Mouse (Mus musculus) adrenal gland (tissue): ENCODE measurements around the gene Med16.

ENCODE experiments used
- intact Hi-C: fragments of 180-260 bp; cut with DNase I; formaldehyde crosslinking; loops from one replicate; pipeline ENCODE4 v1.15.1; 2025
- long read RNA-seq, 2 experiments: library from polyadenylated mRNA; unstranded; transcript quantifications; one replicate each; pipeline ENCODE4 v2.0.0; 2020; ENCODE audit warnings: borderline replicate concordance in 1 of 2; ENCODE audit not compliant: insufficient replicate concordance in 1 of 2

The Med16 gene
- long read RNA-seq, experiment 1, transcript Med16-204 (15 exons, 2,950 nt) = major isoform, 17 of 27 reads
- long read RNA-seq, experiment 1, partial matches to known transcripts = 3 of 27 reads
- long read RNA-seq, experiment 1, other reads (novel, unspliced or antisense) = 3 of 27 reads
- long read RNA-seq, experiment 2, transcript Med16-204 (15 exons, 2,950 nt) = major isoform, 17 of 24 reads
- long read RNA-seq, experiment 2, partial matches to known transcripts = 4 of 24 reads
- long read RNA-seq, experiment 2, other reads (novel, unspliced or antisense) = 3 of 24 reads

DNA sequence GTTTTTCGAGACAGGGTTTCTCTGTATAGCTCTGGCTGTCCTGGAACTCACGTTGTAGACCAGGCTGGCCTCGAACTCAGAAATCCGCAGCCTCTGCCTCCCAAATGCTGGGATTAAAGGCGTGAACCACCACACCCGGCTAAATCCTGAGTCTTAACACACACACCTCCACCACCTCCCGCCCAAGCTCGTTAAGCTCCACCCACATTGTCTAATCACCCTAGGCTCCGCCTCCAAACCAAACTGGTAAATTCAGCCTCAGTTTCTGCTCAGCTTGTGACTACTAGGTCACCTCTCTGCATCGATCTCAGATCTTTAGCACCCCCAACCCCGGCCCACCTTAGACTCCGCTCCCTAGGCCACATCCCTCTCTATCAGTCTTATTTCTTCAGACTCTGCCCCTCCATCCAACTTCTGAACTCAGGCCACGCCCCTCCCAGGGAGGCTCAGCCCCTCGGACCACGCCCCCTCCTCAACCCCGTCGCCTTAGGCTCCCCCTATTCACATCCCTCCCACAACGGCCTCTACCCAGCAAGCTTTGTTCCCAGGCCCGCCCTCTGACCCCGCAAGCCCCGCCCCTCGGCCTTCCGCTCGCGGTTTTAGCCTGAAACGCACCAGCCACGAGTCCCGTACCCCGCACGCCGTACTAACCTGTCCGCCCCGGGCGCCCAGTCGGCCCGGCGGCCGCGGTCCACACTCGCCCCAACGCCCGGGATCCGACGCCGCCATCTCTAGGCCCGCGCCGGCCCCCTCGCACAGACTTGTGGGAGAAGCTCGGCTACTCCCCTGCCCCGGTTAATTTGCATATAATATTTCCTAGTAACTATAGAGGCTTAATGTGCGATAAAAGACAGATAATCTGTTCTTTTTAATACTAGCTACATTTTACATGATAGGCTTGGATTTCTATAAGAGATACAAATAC lies at the start of gene Med16:
Med16 (minus strand) TSS at position 757 of the 925 bp plus-strand sequence.
- intact Hi-C loops = no loop called here

DNA sequence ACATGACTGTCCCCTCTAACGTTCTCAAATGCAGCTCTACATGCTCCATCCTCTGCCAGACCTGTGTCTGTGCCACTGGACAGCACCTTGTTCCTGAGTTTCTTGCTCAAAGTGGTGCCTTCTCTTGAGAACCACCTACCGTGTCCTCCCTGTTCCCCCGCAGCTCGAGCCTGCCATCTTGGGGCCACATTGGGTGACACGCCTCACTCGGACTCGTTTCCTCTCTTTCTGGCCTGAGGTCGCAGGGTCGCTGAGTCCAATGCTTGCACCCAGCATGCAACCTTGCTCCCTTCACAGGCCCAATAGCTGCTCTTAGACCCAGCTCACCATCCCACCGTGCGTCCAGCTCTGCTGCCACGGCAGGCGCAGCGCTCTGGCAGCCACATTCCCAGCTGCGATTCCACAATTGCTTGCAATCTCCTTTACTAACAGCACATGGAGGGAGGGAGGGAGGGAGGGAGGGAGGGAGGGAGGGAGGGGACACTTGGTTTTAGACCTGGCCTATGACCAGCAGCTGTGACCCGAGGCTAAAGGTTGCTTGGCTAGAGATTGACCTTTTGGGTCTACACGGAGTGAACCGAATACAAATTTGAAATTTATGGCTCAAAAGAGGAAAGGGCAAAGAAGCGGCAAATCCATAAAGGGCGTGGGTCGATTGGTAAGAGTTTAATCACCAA lies 49.6 kb upstream of the Med16 start:
- intact Hi-C loops = loop anchor here (1.0 to 5.0 kb wide), 3 partner anchors 33 to 126 kb away; partner anchors contain the start of gene Cfd

DNA sequence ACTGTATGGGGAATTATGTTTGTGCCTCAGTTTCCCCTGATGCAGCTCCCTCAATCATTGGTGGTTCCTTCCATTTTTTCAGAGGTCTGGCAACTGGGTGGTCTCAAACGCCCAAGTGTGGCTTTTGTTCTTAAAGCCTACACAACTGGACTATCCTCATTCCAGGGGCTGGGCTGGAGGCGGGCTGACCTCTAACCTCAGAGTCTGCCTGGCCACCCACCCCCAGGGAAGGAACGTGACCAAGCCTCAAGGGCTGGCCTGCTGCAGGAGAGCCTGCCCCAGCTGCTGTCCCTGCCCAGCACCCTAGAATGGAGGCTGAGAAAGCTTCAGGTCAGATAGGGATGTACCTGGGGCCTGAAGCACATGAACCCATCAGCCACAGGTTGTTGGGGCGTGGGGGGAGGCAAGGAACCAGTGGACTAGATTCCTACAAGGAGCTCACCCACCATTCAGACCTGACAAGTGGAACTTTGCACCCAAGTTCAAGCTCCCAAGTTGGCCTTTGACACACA lies 48.0 kb upstream of the Med16 start:
- intact Hi-C loops = loop anchor here (5.0 kb wide), 2 partner anchors 64 to 124 kb away; partner anchors contain the start of gene Cfd

DNA sequence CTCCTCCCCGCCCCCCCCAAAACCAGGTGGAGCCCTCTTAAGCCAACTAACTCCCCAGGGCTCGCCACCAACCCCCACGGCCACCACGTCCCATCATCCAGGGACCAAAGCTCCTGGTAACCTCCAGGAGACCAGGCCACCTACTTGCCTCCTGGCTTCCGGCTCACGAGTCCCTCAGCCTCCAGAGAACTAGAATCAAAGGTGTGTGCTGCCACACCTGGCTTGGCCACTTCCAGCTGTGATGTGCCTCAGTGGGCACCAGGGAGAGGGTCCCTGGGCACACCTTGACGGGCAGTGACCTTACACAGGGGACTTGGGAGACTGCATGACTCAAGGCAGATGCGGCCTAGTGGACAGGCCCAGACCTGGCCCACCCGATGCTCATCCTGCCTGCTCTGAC lies 47.0 kb upstream of the Med16 start:
- intact Hi-C loops = loop anchor here (5.0 kb wide), 2 partner anchors 63 to 123 kb away; partner anchors contain the start of gene Cfd

DNA sequence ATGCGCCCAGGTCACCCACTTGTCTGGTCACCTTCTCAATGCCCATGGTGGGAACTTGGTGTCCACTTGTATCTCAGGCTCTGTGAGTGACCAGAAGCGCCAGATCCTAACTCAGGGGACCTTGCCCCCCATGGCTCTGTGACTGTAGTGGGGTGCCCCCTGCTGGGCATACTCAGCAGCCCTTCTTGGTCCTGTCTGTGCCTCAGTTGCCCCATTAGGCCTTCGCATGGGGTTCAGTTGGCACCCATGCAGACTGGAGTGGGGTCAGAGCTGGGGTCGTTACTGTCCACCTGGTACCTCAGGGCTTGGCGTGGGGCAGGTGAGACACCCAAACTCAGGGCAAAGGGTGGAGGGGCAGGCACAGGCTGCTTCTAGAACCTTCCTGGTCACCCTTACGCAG lies 45.2 kb upstream of the Med16 start:
- intact Hi-C loops = loop anchor here (1.0 kb wide), 1 partner anchor 29 kb away; no protein-coding TSS in a partner anchor

DNA sequence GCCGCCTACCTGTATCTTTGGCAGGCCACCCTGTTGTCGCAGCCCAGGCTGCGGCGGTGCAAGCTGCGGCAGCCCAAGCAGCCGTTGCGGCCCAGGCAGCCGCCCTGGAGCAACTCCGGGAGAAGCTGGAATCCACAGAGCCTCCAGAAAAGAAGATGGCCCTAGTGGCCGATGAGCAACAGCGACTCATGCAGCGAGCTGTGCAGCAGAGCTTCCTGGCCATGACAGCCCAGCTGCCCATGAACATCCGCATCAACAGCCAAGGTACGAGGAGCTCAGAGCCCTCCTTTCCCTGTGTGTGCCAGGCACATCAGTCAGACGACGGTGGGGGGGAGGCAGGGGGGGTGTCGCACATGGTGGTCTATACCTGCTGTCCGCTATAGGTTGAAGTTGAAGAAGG lies 41.9 kb upstream of the Med16 start:
- intact Hi-C loops = no loop called here

DNA sequence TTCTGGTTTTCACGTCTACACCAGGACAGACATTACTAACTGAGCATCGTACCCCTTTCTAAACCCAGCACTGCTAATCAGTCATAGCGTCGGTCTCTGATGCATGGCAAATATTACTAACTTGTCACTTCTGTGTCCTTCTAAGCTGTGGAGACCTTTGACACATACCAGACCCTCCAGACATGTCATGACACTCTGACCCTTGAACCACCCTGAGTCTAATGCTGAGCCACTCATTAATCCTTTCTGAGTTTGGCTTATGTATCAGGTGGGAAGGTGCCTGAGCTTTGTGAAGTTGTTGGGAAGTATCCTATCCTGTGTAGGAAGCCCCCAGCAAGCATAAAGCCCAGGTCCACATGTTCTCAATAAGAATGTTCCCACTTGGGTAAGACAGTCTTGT lies 41.1 kb upstream of the Med16 start:
- intact Hi-C loops = no loop called here

DNA sequence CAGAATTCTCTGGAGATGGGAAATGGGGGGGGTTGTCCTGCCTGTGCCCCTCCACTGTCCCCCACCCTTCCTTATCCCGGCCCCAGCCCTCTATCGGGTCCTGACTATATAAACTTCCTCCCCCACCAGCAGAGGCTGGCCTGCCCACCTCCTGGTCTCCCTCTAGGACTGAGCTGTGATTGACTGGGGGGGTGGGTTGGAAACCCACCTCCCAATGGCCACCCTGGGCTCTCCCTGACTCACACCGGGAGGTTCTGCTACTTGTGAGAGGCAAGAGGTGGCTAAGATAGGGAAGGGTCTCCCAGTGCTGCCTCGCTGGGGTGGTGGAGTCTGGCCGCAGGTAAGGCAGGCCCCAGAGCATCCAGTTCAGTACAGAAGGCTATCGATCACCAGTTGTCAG lies 38.8 kb upstream of the Med16 start:
- intact Hi-C loops = no loop called here

DNA sequence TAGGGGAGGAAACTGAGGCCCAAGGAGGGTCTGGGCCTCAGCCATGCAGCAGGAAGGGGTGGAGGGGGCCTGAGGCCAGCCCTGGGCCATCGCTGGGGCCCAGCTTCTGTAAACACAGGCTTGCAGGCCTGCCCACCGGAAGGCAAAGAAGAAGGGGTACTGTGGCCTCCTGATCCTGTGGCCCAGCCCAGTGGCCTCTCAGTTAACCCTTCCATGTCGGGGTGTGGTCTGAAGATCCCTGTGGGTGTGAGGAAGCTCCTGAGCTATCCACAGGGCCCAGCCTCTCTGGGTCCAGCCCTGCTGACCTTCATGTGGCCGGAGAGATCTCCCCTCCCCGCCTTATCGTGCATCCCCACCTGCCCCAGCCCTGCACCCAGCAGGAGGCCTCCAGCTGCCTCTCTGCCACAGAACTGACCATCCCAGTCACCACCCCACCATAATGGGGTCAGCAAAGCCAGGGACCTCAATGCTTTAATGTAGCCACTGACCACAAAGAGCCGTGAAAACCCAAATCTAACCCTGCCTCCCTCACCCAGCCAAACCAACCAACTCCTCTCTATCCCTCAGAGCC lies 38.1 kb upstream of the Med16 start:
- intact Hi-C loops = no loop called here

DNA sequence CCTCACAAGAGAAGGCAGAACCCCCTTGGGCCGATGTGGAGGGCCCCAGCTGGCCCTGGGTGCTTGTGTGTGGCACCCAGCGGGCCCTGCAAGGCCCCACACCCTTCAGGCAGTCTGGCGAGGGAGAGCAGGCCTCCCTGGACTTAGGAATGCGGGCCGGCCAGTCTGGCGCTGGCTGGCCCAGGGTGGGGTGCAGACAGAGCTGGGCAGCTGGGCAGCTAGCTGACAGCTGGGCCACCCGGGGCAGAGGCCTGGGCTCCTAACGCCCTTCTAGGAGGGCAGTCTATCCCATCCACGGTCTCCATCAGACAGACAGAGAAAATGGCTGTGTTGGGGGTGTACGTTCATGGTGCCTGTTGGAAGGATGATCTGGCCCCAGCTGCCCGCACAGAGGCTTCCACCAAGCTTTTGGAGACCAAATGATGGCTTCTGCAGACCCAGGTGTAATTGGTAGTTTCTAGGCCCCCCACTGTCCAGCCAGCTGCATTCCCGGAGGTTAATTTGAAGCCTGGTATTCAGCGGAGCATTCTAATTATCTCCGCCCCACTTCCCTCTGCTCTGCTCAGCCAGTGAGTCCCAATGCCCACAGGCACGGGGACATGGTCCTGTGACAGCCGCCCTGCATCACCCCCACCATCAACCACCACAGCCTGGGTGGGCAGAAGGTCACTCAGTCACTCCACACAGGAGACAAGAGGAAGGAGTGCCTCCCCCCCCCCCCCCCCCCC lies 36.9 kb upstream of the Med16 start:
- intact Hi-C loops = no loop called here

DNA sequence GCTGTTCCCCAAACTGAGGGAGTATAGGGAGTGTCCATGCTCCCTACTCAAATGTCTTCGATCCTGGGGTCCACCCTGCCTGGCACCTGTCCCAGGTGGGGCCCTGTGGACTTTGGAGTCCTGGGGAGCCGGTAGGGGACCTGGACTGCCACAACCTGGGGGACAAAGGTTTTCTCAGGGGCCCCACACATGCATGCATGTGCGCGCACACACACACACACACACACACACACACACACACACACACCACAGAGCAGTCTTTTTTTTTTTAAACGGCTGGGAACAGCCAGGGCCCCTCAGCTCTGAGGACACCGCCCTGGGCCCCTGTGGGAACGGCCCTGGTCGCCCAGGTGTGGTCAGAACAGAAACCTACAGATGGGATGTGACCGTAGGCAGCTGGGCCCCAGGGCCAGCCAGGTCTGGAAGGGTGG lies 34.8 kb upstream of the Med16 start:
- intact Hi-C loops = no loop called here

DNA sequence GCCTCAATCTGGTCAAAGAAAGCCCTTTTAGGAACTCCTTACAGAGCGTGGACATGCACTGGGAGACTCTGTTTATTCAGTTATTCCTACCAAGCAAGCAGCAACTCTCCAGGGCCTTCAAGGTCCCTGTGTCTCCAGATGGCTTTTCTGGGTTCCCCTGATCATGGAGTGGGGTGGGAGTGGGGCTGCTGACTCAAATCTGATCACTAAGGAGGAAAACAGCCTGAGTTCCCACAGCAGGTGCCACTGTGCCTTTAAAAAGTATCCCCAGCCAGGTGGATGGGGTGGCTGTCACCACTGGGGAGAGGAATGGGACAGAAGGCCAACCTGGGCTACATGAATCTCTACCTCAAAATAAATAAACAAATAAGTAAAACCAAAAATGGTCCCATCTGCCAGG lies 34.3 kb upstream of the Med16 start:
- intact Hi-C loops = no loop called here

DNA sequence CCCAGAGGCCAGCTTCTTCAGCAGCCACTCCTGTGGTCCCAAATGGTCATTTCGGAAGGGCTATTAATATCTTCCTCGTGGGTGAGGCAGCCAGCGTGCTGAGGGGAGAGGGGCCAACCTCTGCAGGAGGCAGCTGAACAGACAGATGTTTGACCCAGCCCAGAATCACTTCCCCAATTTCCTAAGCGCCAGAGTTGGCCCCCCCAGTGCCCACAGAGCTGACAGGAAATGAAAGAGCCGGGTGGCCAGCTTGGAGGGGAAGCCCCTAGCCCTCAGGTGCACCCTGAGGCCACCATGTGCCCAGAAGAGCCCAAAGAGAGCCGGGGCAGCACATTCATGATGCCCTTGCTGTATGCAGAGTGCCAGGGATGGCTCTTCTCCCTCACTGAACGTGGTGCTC lies 32.0 kb upstream of the Med16 start:
- intact Hi-C loops = no loop called here

DNA sequence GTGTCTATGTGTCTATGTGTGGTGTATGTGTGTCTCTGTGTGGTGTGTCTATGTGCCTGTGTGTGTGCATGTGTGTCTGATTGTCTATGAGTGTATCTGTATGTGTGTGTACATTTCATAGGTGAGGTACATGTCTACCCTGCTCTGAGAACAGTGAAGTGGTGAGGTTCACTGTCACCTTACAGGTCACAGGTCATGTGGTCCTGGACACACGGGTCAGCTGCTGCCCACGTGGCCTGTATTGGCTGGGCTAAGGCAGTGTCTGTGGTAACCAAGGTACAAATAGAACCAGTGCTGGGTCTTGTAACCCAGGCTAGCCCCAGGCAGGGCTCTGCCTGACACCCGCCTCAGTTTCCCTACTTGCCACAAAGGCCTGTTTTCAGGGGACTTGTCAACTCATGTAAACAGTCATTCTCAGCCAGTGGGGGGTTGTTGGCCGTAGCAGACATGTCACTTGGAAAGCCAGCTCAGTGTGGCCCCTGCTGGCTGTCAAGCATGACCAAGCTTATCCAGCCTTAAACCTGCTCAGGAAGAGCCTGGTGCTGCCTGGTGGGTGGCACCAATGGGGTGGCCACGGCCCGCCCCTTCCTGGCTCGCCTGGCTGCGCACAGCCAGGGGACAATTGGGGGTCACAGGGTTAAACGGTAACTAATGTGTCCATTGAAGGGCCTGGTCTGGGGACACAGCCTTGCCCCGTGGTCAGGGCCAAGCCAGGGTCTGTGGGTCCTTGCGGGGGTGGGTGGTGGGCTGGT lies 29.2 kb upstream of the Med16 start:
- intact Hi-C loops = no loop called here

DNA sequence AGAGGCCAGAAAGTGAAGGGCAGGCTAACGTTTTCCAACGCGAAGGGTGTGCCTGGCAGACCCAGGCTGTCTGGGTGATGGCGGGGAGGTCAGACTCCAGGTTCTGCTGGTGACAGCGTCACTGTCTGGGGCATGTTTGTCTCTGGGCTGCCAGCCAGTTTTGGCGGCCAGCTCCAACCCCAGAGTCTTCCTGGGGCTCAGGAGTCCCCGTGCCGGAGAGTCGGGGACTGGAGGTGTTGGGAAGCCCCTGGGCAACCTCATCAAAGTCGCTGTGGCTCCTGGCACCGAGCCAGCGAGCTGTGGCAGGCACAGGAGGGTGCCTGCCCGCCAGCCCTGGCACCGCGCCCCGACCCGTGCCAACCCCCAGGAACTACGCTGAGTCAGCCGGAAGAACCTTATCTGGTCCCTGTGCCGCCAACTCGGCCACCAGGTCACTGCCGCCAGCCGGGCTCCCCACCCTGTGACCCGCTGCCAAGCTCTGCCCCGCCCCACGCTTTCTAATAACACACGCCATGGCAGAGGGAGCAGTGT lies 28.3 kb upstream of the Med16 start:
- intact Hi-C loops = no loop called here

DNA sequence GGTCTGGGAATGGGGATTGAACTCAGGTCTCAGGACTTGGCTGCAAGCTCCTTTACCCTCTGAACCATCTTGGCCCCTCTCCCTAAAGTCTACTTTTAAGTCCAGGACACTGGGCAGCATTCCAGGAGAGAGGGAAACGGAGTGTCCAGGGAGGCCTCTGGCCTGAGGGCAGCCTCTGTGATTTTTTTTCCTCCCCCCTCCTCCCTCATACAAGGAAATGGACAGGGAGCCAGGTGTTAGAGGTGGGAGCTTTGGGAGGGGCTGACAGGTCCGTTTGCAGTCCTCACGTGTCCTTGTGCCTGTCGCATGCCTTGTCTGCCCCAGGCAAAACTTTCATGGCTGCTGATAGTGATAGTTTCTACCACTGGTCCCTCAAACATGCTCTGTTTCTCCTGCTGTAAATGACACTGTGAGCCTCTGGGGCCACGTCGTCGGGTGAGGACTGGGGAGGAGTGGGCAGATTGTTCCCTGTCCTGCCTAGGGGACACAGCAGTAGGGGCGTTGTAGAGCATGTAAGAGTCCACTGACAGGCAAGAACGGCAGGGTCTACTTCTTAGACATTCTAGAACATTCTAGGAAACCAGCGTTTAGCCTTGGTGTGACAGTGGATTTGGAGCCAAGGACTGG lies 27.7 kb upstream of the Med16 start:
- intact Hi-C loops = no loop called here

DNA sequence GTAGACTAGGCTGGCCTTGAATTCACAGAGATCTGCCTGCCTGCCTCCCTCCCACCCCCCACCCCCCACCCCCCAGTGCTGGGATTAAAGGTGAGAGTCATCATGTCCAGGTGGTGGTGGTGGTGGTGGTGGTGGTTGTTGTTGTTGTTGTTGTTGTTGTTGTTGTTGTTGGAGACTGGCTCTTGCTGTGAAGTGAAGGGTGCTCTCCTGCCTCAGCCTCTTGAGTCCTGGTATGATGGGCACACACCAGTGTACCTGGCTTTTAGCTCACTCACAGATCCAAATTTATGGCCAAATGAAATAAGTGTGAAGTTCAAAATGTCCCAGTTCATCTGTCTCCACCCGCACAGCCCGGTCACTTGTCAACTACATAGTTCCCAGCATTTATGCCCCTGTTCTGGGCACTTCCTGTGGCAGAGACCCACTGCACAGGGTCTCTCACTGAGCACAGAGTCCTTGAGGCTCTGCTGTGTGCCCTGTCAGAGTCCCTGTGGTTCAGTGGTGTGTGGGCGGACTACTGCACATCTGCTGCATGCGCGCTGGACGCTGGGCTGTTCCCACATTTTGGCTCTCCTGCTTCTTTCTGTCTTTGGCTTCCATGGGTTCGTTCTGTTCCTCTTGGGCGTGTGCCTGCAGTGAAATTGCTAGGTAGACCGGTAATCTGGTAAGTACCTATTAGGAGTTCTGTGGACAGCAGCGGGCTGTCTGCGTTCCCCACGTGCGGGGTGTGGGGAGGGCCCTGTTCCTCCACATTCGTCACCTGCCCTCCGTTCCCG lies 26.3 kb upstream of the Med16 start:
- intact Hi-C loops = no loop called here

DNA sequence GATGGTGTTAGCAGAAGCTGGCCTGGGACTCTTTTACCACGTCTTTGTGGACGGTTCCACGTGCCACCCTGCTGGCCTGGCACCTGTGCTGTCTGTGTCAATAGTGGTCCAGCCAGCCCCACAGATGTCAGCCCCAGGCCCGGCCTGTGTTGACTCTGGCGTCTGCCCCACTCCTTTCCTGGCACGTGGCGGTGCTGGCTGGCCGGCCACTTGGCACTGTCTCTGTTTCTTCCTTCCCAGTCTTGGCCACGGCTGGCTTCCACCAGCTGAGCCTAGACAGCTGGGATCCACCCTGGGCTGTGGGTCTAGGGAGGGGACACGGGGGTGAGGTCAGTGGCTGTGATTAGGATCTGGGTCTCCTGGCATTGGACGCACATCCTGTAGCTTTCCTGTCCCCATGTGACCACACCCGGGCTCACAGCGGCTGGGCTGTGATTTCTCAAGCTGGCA lies 25.6 kb upstream of the Med16 start:
- intact Hi-C loops = no loop called here
